Mouse (Mus musculus) thymus, adult 2 months (tissue): ENCODE data around the gene Cpsf6. TPM values are rescaled to one million over a fixed set of nuclear protein-coding genes. Genes with fewer than 3 reads are reported as not detected.
"Not testable (repeated sequence)": the region's sequence is repeated elsewhere in the genome, so short reads cannot be mapped to it uniquely, and the experiment has no call there.

Experiments used
- DNase-seq: peaks from one replicate; pipeline ENCODE4 v3.0.0; 2021
- H3K27ac ChIP-seq: fragments of 200-500 bp; 2 replicates; pipeline ENCODE4 v1.5.1; 2012; ENCODE audit warnings: low read length, control low read depth; ENCODE audit not compliant: control insufficient read depth, insufficient read depth
- H3K27me3 ChIP-seq: fragments of 200-500 bp; 2 replicates; pipeline ENCODE4 v1.6.1; 2012; ENCODE audit warnings: mild to moderate bottlenecking, low read length, moderate library complexity, mixed read lengths; ENCODE audit not compliant: control insufficient read depth, insufficient read depth
- H3K36me3 ChIP-seq: fragments of 200-500 bp; 2 replicates; pipeline ENCODE4 v1.6.1; 2012; ENCODE audit warnings: mild to moderate bottlenecking, low read length, moderate library complexity; ENCODE audit not compliant: control insufficient read depth, insufficient read depth
- H3K4me1 ChIP-seq: fragments of 200-500 bp; replicated peaks from 2 replicates; pipeline ENCODE4 v1.6.1; 2012; ENCODE audit warnings: low read length; ENCODE audit not compliant: control insufficient read depth, insufficient read depth
- H3K4me3 ChIP-seq: fragments of 200-500 bp; 2 replicates; pipeline ENCODE4 v1.5.1; 2012; ENCODE audit warnings: mild to moderate bottlenecking, low read length, control low read depth, moderate library complexity; ENCODE audit not compliant: control insufficient read depth, insufficient read depth
- CTCF ChIP-seq: fragments of 200-500 bp; IDR thresholded peaks from 2 replicates; pipeline ENCODE4 v1.5.1; 2012; ENCODE audit warnings: mild to moderate bottlenecking, control low read depth, low read length, moderate library complexity, borderline replicate concordance; ENCODE audit not compliant: control insufficient read depth, poor library complexity, insufficient read depth; ENCODE audit errors: extremely low read depth
- POLR2A ChIP-seq: fragments of 200-500 bp; IDR thresholded peaks from 2 replicates; pipeline ENCODE4 v1.6.1; 2012; ENCODE audit warnings: mild to moderate bottlenecking, low read length, control low read depth, moderate library complexity; ENCODE audit not compliant: control insufficient read depth, poor library complexity, insufficient read depth; ENCODE audit errors: extremely low read depth
- WGBS: fragments of 180-500 bp; shearing (Covaris S2); methylation state at CpG from one replicate; pipeline ENCODE4 v1.1.7; 2018; 5-methylcytosine and 5-hydroxymethylcytosine counted together
- polyA plus RNA-seq: library from polyadenylated mRNA; depleted of rRNA; stranded (reverse); fragments of >200 nt; gene quantifications from 2 replicates; pipeline ENCODE4 v1.2.3, GENCODE M21; 2012

Cpsf6 gene
- polyA plus RNA-seq, 1 experiment: 171 TPM

GRCm38 (mm10) chr10:117389904-117390875 is 10.4 kb upstream of the Cpsf6 start:
- 87% methylated on average over 31 of the region's 31 CpGs for WGBS

GRCm38 (mm10) chr10:117389371-117389740 is 9.5 kb upstream of the Cpsf6 start:
- TF ChIP-seq CTCF (no peak), POLR2A (no peak)
- Histone ChIP-seq H3K4me1 (peaks cover 6% of the 10 kb centered on the region; the same call in 1 of the 2 replicates), H3K36me3 (no peaks in the 10 kb centered on the region), H3K27ac (no peak overlapping the region), H3K27me3 (no peaks in the 10 kb centered on the region), H3K4me3 (no peak overlapping the region)
- DNase-seq: no peak
- 97% methylated on average over 1 of the region's 1 CpGs for WGBS

More at GRCm38 (mm10) chr10:117389904-117390875, 10.4 kb upstream of the Cpsf6 start:
- H3K4me3 ChIP-seq: no peak overlapping the region
- H3K27me3 ChIP-seq: no peaks in the 10 kb centered on the region
- DNase-seq: no peak
- no peak overlapping the region for H3K27ac ChIP-seq
- no peak for TF ChIP-seq CTCF
- no peak for TF ChIP-seq POLR2A
- H3K36me3 ChIP-seq: no peaks in the 10 kb centered on the region
- peaks cover 6% of the 10 kb centered on the region; the same call in 1 of the 2 replicates for H3K4me1 ChIP-seq

GRCm38 (mm10) chr10:117388637-117389370 is 9.0 kb upstream of the Cpsf6 start:
- Histone ChIP-seq H3K36me3 (no peaks in the 10 kb centered on the region), H3K4me3 (no peak overlapping the region), H3K4me1 (peaks cover 5% of the 10 kb centered on the region; the same call in 1 of the 2 replicates), H3K27me3 (no peaks in the 10 kb centered on the region), H3K27ac (no peak overlapping the region)
- TF ChIP-seq POLR2A (no peak), CTCF (no peak)
- WGBS: 95% methylated on average over 2 of the region's 2 CpGs
- no peak for DNase-seq

- not testable (repeated sequence) for H3K27me3 ChIP-seq, H3K4me1 ChIP-seq, H3K27ac ChIP-seq, DNase-seq, H3K4me3 ChIP-seq, H3K36me3 ChIP-seq
- WGBS: 82% methylated on average over 3 of the region's 3 CpGs
Observed at GRCm38 (mm10) chr10:117387961-117388636, 8.3 kb upstream of the Cpsf6 start.

- no peak overlapping the region for H3K27ac ChIP-seq
- H3K4me1 ChIP-seq: no peaks in the 10 kb centered on the region
- DNase-seq: no peak
- 96% methylated on average over 6 of the region's 6 CpGs for WGBS
- H3K27me3 ChIP-seq: no peaks in the 10 kb centered on the region
- TF ChIP-seq CTCF: no peak
- no peak for TF ChIP-seq POLR2A
- no peaks in the 10 kb centered on the region for H3K36me3 ChIP-seq
- no peak overlapping the region for H3K4me3 ChIP-seq
Observed at GRCm38 (mm10) chr10:117386981-117387380, 7.2 kb upstream of the Cpsf6 start.

- no peaks in the 10 kb centered on the region for H3K36me3 ChIP-seq
- TF ChIP-seq POLR2A: no peak
- TF ChIP-seq CTCF: no peak
- no peak overlapping the region for H3K27ac ChIP-seq
- H3K4me3 ChIP-seq: no peak overlapping the region
- DNase-seq: no peak
- 89% methylated on average over 1 of the region's 1 CpGs for WGBS
- no peaks in the 10 kb centered on the region for H3K27me3 ChIP-seq
- no peaks in the 10 kb centered on the region for H3K4me1 ChIP-seq
Observed at GRCm38 (mm10) chr10:117386261-117386660, 6.4 kb upstream of the Cpsf6 start.
